Mouse (Mus musculus) kidney, embryonic 16.5 days (tissue): ENCODE results near the gene Actn4. TPM values are rescaled to one million over a fixed set of nuclear protein-coding genes. Genes with fewer than 3 reads are reported as not detected.
"Not testable (repeated sequence)": the region's sequence is repeated elsewhere in the genome, so short reads cannot be mapped to it uniquely, and the experiment has no call there.

Experiments used
- ATAC-seq: fragments of 200-750 bp; cut with Nextera tagmentation; 2 replicates; pipeline ENCODE4 v1.8.0; 2017; ENCODE audit warnings: moderate TSS enrichment; ENCODE audit not compliant: low FRiP score, low TSS enrichment
- H3K27ac ChIP-seq: fragments of 300-500 bp; sonication (generic); 2 replicates; pipeline ENCODE4 v1.5.1; 2014; ENCODE audit warnings: low read length
- H3K27me3 ChIP-seq: fragments of 300-500 bp; sonication (generic); 2 replicates; pipeline ENCODE4 v1.6.1; 2014; ENCODE audit warnings: low read length, control low read depth, mixed read lengths; ENCODE audit not compliant: insufficient read depth
- H3K36me3 ChIP-seq: fragments of 300-500 bp; sonication (generic); 2 replicates; pipeline ENCODE4 v1.6.1; 2014; ENCODE audit warnings: low read length, control low read depth, mixed read lengths; ENCODE audit not compliant: insufficient read depth
- H3K4me1 ChIP-seq: fragments of 300-500 bp; sonication (generic); 2 replicates; pipeline ENCODE4 v1.6.1; 2014; ENCODE audit warnings: low read length, control low read depth, mixed read lengths; ENCODE audit not compliant: insufficient read depth
- H3K4me2 ChIP-seq: fragments of 300-500 bp; sonication (generic); replicated peaks from 2 replicates; pipeline ENCODE4 v1.6.1; 2014; ENCODE audit warnings: low read depth, low read length
- H3K4me3 ChIP-seq: fragments of 300-500 bp; sonication (generic); 2 replicates; pipeline ENCODE4 v1.5.1; 2014; ENCODE audit warnings: mild to moderate bottlenecking, low read length
- H3K9ac ChIP-seq: fragments of 300-500 bp; sonication (generic); replicated peaks from 2 replicates; pipeline ENCODE4 v1.6.1; 2014; ENCODE audit warnings: low read length
- H3K9me3 ChIP-seq: fragments of 300-500 bp; sonication (generic); 2 replicates; pipeline ENCODE4 v1.6.1; 2016; ENCODE audit warnings: low read length, control low read depth
- WGBS: fragments of 180-500 bp; shearing (Covaris S2); extraction: QIAGEN DNeasy Blood & Tissue Kit; methylation state at CpG from one replicate; pipeline ENCODE4 v1.1.7; 2014; 5-methylcytosine and 5-hydroxymethylcytosine counted together
- polyA plus RNA-seq: library from polyadenylated mRNA; unstranded; fragments of >200 nt; fragmentation: Nextera tagmentation; extraction: Ambion mirVana; gene quantifications from 2 replicates; pipeline ENCODE4 v1.2.1, GENCODE M21; 2015

Gene Actn4
- polyA plus RNA-seq, 1 experiment from 2014 or later, result 374 TPM

DNA sequence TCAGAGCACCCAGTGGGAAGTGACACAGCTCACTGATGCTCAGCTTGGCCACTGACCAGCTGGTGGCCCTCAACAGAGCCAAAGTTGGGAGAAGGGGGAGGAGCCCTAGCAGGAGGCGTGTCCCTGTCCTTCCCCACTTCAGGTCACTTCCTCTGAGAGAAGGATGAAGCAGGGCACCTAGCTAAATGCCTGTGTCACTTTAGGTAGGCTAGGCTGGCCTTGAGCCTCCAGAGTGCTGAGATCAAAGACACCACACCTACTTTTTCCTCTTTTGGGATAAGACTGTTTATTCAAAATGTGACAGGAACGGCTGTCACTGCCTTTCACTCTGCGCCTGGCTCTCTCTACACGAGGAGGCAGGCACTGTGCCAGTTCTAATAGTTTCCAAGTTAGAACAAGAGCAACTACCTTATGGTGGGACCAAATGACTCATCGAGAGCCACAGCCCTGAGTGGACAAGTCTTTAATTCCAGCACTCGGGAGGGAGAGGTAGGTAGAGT lies 9.7 kb upstream of the Actn4 start:
- 79% methylated on average over 6 of the region's 6 CpGs for WGBS
- Histone ChIP-seq H3K36me3 (peaks cover 36% of the 10 kb centered on the region), H3K4me1 (peaks cover 12% of the 10 kb centered on the region; the same call in 1 of the 2 replicates), H3K27ac (no peak overlapping the region), H3K9me3 (no peaks in the 10 kb centered on the region), H3K4me3 (no peak overlapping the region), H3K4me2 (no peak overlapping the region), H3K9ac (no peak overlapping the region), H3K27me3 (no peaks in the 10 kb centered on the region)
- ATAC-seq, result peak; percentile 3; the same call in 1 of the 2 replicates

DNA sequence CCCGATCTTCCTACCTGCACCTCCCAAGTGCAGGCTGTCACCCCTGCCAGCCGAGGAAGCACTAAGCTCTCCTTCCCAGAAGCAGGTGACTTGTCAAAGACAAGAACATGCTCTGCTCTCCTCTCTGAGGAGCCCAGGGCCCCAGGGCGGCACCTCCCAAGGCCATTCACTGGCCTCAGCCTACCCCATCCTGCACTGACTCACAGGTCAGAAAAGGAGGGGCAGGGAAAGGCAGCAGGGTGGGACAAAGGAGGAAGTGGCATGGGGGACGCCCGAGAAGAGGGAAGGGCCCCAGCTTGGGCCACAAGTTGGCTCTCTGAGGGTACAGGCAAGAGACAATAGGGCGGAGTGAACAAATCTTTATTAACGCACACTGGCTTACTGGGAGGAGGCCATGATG lies 8.9 kb upstream of the Actn4 start:
- no peaks in the 10 kb centered on the region for H3K9me3 ChIP-seq
- peaks cover 12% of the 10 kb centered on the region; the same call in 1 of the 2 replicates for H3K4me1 ChIP-seq
- no peak overlapping the region; the same call in 1 of the 2 replicates for H3K27ac ChIP-seq
- H3K4me3 ChIP-seq, result no peak overlapping the region
- H3K27me3 ChIP-seq, result no peaks in the 10 kb centered on the region
- peaks cover 33% of the 10 kb centered on the region for H3K36me3 ChIP-seq
- H3K9ac ChIP-seq, result 0 out of 2 replicates have a peak overlapping the region, but pooled peaks have one; percentile 35
- no peak overlapping the region for H3K4me2 ChIP-seq
- 80% methylated on average over 7 of the region's 7 CpGs for WGBS
- ATAC-seq, result no peak

- H3K4me3 ChIP-seq, result no peak overlapping the region
- WGBS, result 23% methylated on average over 12 of the region's 12 CpGs
- no peak overlapping the region; the same call in 1 of the 2 replicates for H3K9ac ChIP-seq
- peak overlapping the region; percentile 75 for H3K27ac ChIP-seq
- no peaks in the 10 kb centered on the region for H3K9me3 ChIP-seq
- peaks cover 33% of the 10 kb centered on the region for H3K36me3 ChIP-seq
- H3K27me3 ChIP-seq, result no peaks in the 10 kb centered on the region
- peaks cover 12% of the 10 kb centered on the region; the same call in 1 of the 2 replicates for H3K4me1 ChIP-seq
- no peak overlapping the region for H3K4me2 ChIP-seq
- peak; percentile 72 for ATAC-seq
These were observed 7.7 kb upstream of the Actn4 start for GRCm38 (mm10) chr7:28969672-28970394.

DNA sequence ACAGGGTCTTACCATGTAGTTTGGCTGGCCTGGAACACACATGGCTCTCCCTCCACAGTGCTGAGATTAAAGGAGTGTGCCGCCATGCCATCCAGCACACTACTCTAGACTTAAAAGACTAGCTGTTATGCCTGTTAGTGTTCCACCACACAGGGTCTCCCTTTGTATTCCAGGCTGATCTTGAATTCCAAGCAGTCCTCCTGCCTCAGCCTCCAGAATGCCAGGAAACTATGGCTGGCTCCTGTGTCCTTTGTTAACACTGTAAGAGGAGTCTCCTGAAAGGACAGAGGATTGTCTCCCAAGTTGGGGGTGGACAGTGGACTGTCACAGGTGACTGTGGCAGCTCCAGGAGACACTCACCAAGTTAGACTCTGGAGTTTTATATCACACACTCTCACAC lies 7.1 kb upstream of the Actn4 start:
- Histone ChIP-seq H3K36me3 (peaks cover 30% of the 10 kb centered on the region), H3K9ac (no peak overlapping the region), H3K4me3 (no peak overlapping the region), H3K4me2 (no peak overlapping the region), H3K27me3 (no peaks in the 10 kb centered on the region), H3K9me3 (no peaks in the 10 kb centered on the region), H3K27ac (0 out of 2 replicates have a peak overlapping the region, but pooled peaks have one; percentile 35), H3K4me1 (peaks cover 12% of the 10 kb centered on the region; the same call in 1 of the 2 replicates)
- WGBS, result 100% methylated on average over 1 of the region's 1 CpGs
- ATAC-seq, result no peak

DNA sequence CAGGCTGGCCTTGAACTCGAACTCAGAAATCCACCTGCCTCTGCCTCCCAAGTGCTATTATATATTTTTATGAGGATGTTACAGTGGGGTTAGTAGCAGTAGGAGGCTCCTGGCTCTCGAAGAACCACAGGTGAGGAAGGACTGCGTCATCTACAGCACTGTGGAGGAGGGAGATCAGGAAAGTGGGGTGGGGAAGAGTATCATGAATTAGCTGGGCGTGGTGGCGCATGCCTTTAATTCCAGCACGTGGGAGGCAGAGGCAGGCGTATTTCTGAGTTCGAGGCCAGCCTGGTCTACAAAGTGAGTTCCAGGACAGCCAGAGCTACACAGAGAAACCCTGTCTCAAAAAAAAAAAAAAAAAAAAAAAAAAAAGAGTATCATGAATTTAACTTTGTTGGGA lies 6.0 kb upstream of the Actn4 start:
- not testable (repeated sequence) for H3K27me3 ChIP-seq, H3K9me3 ChIP-seq, H3K27ac ChIP-seq, H3K4me2 ChIP-seq, ATAC-seq, H3K9ac ChIP-seq, H3K4me3 ChIP-seq
- WGBS, result 91% methylated on average over 8 of the region's 8 CpGs
- H3K4me1 ChIP-seq, result peaks cover 17% of the 10 kb centered on the region; the same call in 1 of the 2 replicates
- peaks cover 18% of the 10 kb centered on the region for H3K36me3 ChIP-seq

- ATAC-seq, result no peak
- WGBS, result 60% methylated on average over 4 of the region's 4 CpGs
- H3K27ac ChIP-seq, result no peak overlapping the region
- no peaks in the 10 kb centered on the region for H3K9me3 ChIP-seq
- peaks cover 20% of the 10 kb centered on the region; the same call in 1 of the 2 replicates for H3K4me1 ChIP-seq
- no peak overlapping the region for H3K4me2 ChIP-seq
- H3K36me3 ChIP-seq, result peaks cover 13% of the 10 kb centered on the region
- H3K27me3 ChIP-seq, result no peaks in the 10 kb centered on the region
- no peak overlapping the region for H3K4me3 ChIP-seq
- H3K9ac ChIP-seq, result no peak overlapping the region
These were observed 4.8 kb upstream of the Actn4 start for GRCm38 (mm10) chr7:28966751-28967505.

GRCm38 (mm10) chr7:28966181-28966580 lies 4.0 kb upstream of the Actn4 start:
- H3K27ac ChIP-seq, result no peak overlapping the region
- no peak for ATAC-seq
- H3K4me3 ChIP-seq, result no peak overlapping the region
- no peak overlapping the region for H3K9ac ChIP-seq
- H3K27me3 ChIP-seq, result no peaks in the 10 kb centered on the region
- H3K4me2 ChIP-seq, result no peak overlapping the region
- WGBS, result 81% methylated on average over 4 of the region's 5 CpGs
- peaks cover 20% of the 10 kb centered on the region; the same call in 1 of the 2 replicates for H3K4me1 ChIP-seq
- H3K36me3 ChIP-seq, result peaks cover 6% of the 10 kb centered on the region; the same call in 1 of the 2 replicates
- H3K9me3 ChIP-seq, result no peaks in the 10 kb centered on the region

GRCm38 (mm10) chr7:28965346-28965840 lies 3.3 kb upstream of the Actn4 start:
- Histone ChIP-seq H3K27me3 (no peaks in the 10 kb centered on the region), H3K36me3 (peaks cover 1% of the 10 kb centered on the region; the same call in 1 of the 2 replicates), H3K4me1 (peaks cover 27% of the 10 kb centered on the region), H3K4me2 (no peak overlapping the region), H3K27ac (no peak overlapping the region), H3K9ac (no peak overlapping the region), H3K4me3 (no peak overlapping the region), H3K9me3 (no peaks in the 10 kb centered on the region)
- WGBS, result 69% methylated on average over 5 of the region's 5 CpGs
- no peak for ATAC-seq

- no peak overlapping the region for H3K4me2 ChIP-seq
- peaks cover 35% of the 10 kb centered on the region for H3K4me1 ChIP-seq
- WGBS, result 60% methylated on average over 3 of the region's 3 CpGs
- H3K36me3 ChIP-seq, result no peaks in the 10 kb centered on the region
- peak overlapping the region; percentile 89 for H3K27ac ChIP-seq
- H3K4me3 ChIP-seq, result no peak overlapping the region
- ATAC-seq, result no peak
- H3K9ac ChIP-seq, result no peak overlapping the region
- H3K9me3 ChIP-seq, result no peaks in the 10 kb centered on the region
- no peaks in the 10 kb centered on the region for H3K27me3 ChIP-seq
These were observed 1.3 kb upstream of the Actn4 start for GRCm38 (mm10) chr7:28963399-28963923.
